Mouse (Mus musculus) layer of hippocampus, adult 2 months (tissue): ENCODE results near the gene Zfp712. TPM values are rescaled to one million over a fixed set of nuclear protein-coding genes. Genes with fewer than 3 reads are reported as not detected.

Experiments
- DNase-seq, 2 experiments: peaks; one replicate each; pipeline ENCODE4 v3.0.0; 2022; ENCODE audit warnings: low spot score in 2 of 2
- H3K27ac ChIP-seq: fragments of 200-600 bp; 2 replicates; pipeline ENCODE4 v1.8.1; 2022
- H3K4me3 ChIP-seq: fragments of 200-600 bp; 2 replicates; pipeline ENCODE4 v1.8.1; 2022; ENCODE audit warnings: mild to moderate bottlenecking
- CTCF ChIP-seq: fragments of 200-600 bp; conservative IDR thresholded peaks from 2 replicates; pipeline ENCODE4 v1.8.1; 2022; ENCODE audit warnings: antibody characterized with exemption, mild to moderate bottlenecking, moderate library complexity
- long read RNA-seq, 2 experiments: library from polyadenylated mRNA; stranded (forward); transcript quantifications; one replicate each; pipeline ENCODE4 v2.0.0; 2021; ENCODE audit warnings: borderline mapping rate in 2 of 2
- total RNA-seq, 2 experiments: library from RNA; stranded (reverse); gene quantifications; 2 replicates each; pipeline ENCODE4 v1.2.3; 2021

Gene Zfp712
- 1 to 10 TPM; 4.6 to 5.6 TPM for total RNA-seq
- long read RNA-seq, experiment 1, partial matches to known transcripts: 0 of 4 reads
- long read RNA-seq, experiment 1, other reads (novel, unspliced or antisense): 0 of 4 reads
- long read RNA-seq, experiment 2, partial matches to known transcripts: 0 of 5 reads
- long read RNA-seq, experiment 2, other reads (novel, unspliced or antisense): 1 of 5 reads

- peak within 1 kb of the TSS; percentile 91 for H3K4me3 ChIP-seq
- H3K27ac ChIP-seq: peak within 1 kb of the TSS; percentile 91
- peak; percentile 92 to 94 for DNase-seq
- no peak for TF ChIP-seq CTCF
Observed at GRCm38 (mm10) chr13:67060786-67061358, at the start of gene Zfp712. TSS of gene Zfp712 (minus strand) at chr13:67061170.

- TF ChIP-seq CTCF: peak; percentile 69
- peak overlapping the region; percentile 89 for H3K4me3 ChIP-seq
- DNase-seq: no peak
- peak overlapping the region; percentile 70 for H3K27ac ChIP-seq
Observed at GRCm38 (mm10) chr13:67108821-67109206, 47.8 kb upstream of the Zfp712 start.

GRCm38 (mm10) chr13:67108194-67108820, 47.3 kb upstream of the Zfp712 start, which contains the start of gene Gm28557:
TSS of gene Gm28557 (minus strand) at chr13:67108604.
- H3K27ac ChIP-seq: peak within 1 kb of the TSS; percentile 91
- peak; percentile 94 to 96 for DNase-seq
- TF ChIP-seq CTCF: peak; percentile 93

GRCm38 (mm10) chr13:67107681-67108080, 46.7 kb upstream of the Zfp712 start:
- no peak for DNase-seq
- no peak for TF ChIP-seq CTCF
- Histone ChIP-seq H3K27ac (peak overlapping the region; percentile 91), H3K4me3 (peak overlapping the region; percentile 89)

More at GRCm38 (mm10) chr13:67108194-67108820, 47.3 kb upstream of the Zfp712 start, which contains the start of gene Gm28557:
- peak within 1 kb of the TSS; percentile 89 for H3K4me3 ChIP-seq

- no peak for DNase-seq
- no peak for TF ChIP-seq CTCF
- Histone ChIP-seq H3K4me3 (no peak within 1 kb of the TSS), H3K27ac (no peak within 1 kb of the TSS)
Observed at GRCm38 (mm10) chr13:67097876-67098275, 36.9 kb upstream of the Zfp712 start, which contains the start of gene Zfp708. TSS of gene Zfp708 (minus strand) at chr13:67097976.

- Histone ChIP-seq H3K4me3 (no peak overlapping the region), H3K27ac (no peak overlapping the region)
- no peak for TF ChIP-seq CTCF
- no peak for DNase-seq
Observed at GRCm38 (mm10) chr13:67090154-67090553, 29.2 kb upstream of the Zfp712 start.

- H3K4me3 ChIP-seq: peak overlapping the region; percentile 68
- TF ChIP-seq CTCF: no peak
- DNase-seq: no peak
- H3K27ac ChIP-seq: peak overlapping the region; percentile 87
Observed at GRCm38 (mm10) chr13:67081946-67082345, 21.0 kb upstream of the Zfp712 start.

GRCm38 (mm10) chr13:67081142-67081713, 20.3 kb upstream of the Zfp712 start:
- TF ChIP-seq CTCF: 0 out of 2 replicates have a peak, but pooled peaks have one; percentile 13
- H3K4me3 ChIP-seq: peak overlapping the region; percentile 68

GRCm38 (mm10) chr13:67077244-67077643, 16.3 kb upstream of the Zfp712 start:
- no peak for TF ChIP-seq CTCF
- Histone ChIP-seq H3K4me3 (no peak overlapping the region), H3K27ac (no peak overlapping the region)
- no peak for DNase-seq

More at GRCm38 (mm10) chr13:67081142-67081713, 20.3 kb upstream of the Zfp712 start:
- peak overlapping the region; percentile 87 for H3K27ac ChIP-seq
- DNase-seq: peak; percentile 64 to 85

GRCm38 (mm10) chr13:67072786-67073185, 11.8 kb upstream of the Zfp712 start:
- Histone ChIP-seq H3K27ac (no peak overlapping the region), H3K4me3 (no peak overlapping the region)
- TF ChIP-seq CTCF: no peak
- no peak for DNase-seq

GRCm38 (mm10) chr13:67065386-67065785, 4.4 kb upstream of the Zfp712 start:
- no peak for TF ChIP-seq CTCF
- DNase-seq: no peak

GRCm38 (mm10) chr13:67062427-67062826, 1.5 kb upstream of the Zfp712 start:
- TF ChIP-seq CTCF: no peak
- Histone ChIP-seq H3K4me3 (no peak overlapping the region), H3K27ac (no peak overlapping the region)
- no peak for DNase-seq

More at GRCm38 (mm10) chr13:67065386-67065785, 4.4 kb upstream of the Zfp712 start:
- H3K27ac ChIP-seq: no peak overlapping the region
- no peak overlapping the region for H3K4me3 ChIP-seq
